Mouse (Mus musculus) forebrain, embryonic 15.5 days (tissue): ENCODE measurements at regions not wholly inside any gene's neighbourhood (a gene's known extent, or its start where the extent isn't known, plus 50 kb on each side); places are given as distances from the start of the nearest gene placed in this dataset.
"Not testable (repeated sequence)": the region's sequence is repeated elsewhere in the genome, so short reads cannot be mapped to it uniquely, and the experiment has no call there.

Experiments used
- ATAC-seq: fragments of 200-750 bp; cut with Nextera tagmentation; replicated peaks from 2 replicates; pipeline ENCODE4 v1.8.0; 2017; ENCODE audit warnings: mild to moderate bottlenecking, moderate TSS enrichment, moderate library complexity
- H3K27ac ChIP-seq: fragments of 300-500 bp; sonication (generic); replicated peaks from 2 replicates; pipeline ENCODE4 v1.5.1; 2015; ENCODE audit warnings: mild to moderate bottlenecking, inconsistent platforms
- H3K27me3 ChIP-seq: fragments of 300-500 bp; sonication (generic); 2 replicates; pipeline ENCODE4 v1.6.1; 2015; ENCODE audit warnings: inconsistent platforms
- H3K36me3 ChIP-seq: fragments of 300-500 bp; sonication (generic); 2 replicates; pipeline ENCODE4 v1.6.1; 2015; ENCODE audit warnings: mild to moderate bottlenecking, inconsistent platforms
- H3K4me1 ChIP-seq: fragments of 300-500 bp; sonication (generic); 2 replicates; pipeline ENCODE4 v1.6.1; 2015; ENCODE audit warnings: inconsistent platforms
- H3K4me2 ChIP-seq: fragments of 300-500 bp; sonication (generic); replicated peaks from 2 replicates; pipeline ENCODE4 v1.6.1; 2015; ENCODE audit warnings: mild to moderate bottlenecking, inconsistent platforms
- H3K4me3 ChIP-seq: fragments of 300-500 bp; sonication (generic); 2 replicates; pipeline ENCODE4 v1.5.1; 2015; ENCODE audit warnings: mild to moderate bottlenecking, inconsistent platforms
- H3K9ac ChIP-seq: fragments of 300-500 bp; sonication (generic); replicated peaks from 2 replicates; pipeline ENCODE4 v1.6.1; 2015; ENCODE audit warnings: mild to moderate bottlenecking, inconsistent platforms
- H3K9me3 ChIP-seq: fragments of 300-500 bp; sonication (generic); 2 replicates; pipeline ENCODE4 v1.6.1; 2016; ENCODE audit warnings: inconsistent platforms
- WGBS: fragments of 180-500 bp; shearing (Covaris S2); methylation state at CpG from one replicate; pipeline ENCODE4 v1.1.7; 2015; ENCODE audit warnings: mixed read lengths; 5-methylcytosine and 5-hydroxymethylcytosine counted together

GRCm38 (mm10) chr8:71789031-71789460 lies 63.5 kb upstream of the Fcho1 start:
- not testable (repeated sequence) for H3K36me3 ChIP-seq, H3K4me2 ChIP-seq, H3K27ac ChIP-seq, H3K27me3 ChIP-seq, H3K4me1 ChIP-seq, H3K9me3 ChIP-seq, H3K9ac ChIP-seq, H3K4me3 ChIP-seq
- WGBS, result 4% methylated on average over 5 of the region's 9 CpGs
- peak; percentile 38; the same call in 1 of the 2 replicates for ATAC-seq

DNA sequence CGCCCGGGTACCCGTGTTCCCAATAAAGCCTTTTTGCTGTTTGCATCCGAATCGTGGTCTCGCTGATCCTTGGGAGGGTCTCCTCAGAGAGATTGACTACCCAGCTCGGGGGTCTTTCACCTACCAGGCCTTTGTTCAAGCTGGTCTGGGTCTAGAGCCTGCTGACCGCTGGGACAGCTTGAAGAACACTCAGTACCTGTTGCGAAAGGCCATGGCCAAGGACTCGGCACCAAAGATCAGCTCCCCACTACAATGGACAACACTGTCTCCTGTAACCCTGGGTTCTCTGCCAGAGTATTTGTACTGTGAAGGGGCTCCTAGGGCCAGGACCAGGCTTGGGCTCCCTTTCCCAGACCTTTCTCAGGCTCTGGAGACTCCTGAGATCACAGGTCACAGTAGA lies 55.1 kb upstream of the Fcho1 start:
- H3K9me3 ChIP-seq, result not testable (repeated sequence)
- WGBS, result 92% methylated on average over 10 of the region's 10 CpGs

GRCm38 (mm10) chr8:71779824-71780223 lies 54.3 kb upstream of the Fcho1 start:
- H3K9me3 ChIP-seq, H3K27me3 ChIP-seq, H3K27ac ChIP-seq, H3K4me2 ChIP-seq, H3K4me1 ChIP-seq, ATAC-seq, H3K36me3 ChIP-seq, H3K4me3 ChIP-seq, H3K9ac ChIP-seq: not testable (repeated sequence)
- 79% methylated on average over 4 of the region's 4 CpGs for WGBS

More for the DNA sequence above, 55.1 kb upstream of the Fcho1 start:
- H3K4me1 ChIP-seq, H3K4me2 ChIP-seq, H3K27me3 ChIP-seq, ATAC-seq, H3K4me3 ChIP-seq, H3K36me3 ChIP-seq, H3K27ac ChIP-seq, H3K9ac ChIP-seq: not testable (repeated sequence)

DNA sequence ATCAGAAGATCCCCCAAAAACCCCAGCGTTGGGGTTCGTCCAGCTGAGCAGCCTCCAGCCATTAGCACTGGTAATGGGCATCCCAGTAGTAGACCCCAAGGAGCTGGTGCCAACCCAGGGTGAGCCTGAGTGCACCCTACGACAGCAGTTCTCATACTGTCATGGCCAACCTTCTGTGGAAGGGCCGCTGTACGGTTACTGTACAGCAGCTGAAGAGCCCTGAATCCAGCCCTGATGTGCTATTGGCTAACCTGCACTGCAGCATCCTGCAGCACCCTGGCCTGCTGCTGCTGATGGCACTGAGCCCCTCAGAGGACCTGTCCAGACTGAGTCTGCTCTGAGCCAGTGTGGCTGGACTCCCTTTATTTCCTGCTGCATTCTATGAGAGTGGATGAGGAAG lies 53.9 kb upstream of the Fcho1 start:
- H3K36me3 ChIP-seq, H3K9ac ChIP-seq, H3K9me3 ChIP-seq, H3K27me3 ChIP-seq, H3K4me1 ChIP-seq, ATAC-seq, H3K27ac ChIP-seq, H3K4me3 ChIP-seq, H3K4me2 ChIP-seq: not testable (repeated sequence)
- WGBS, result 96% methylated on average over 5 of the region's 5 CpGs

- no peaks in the 10 kb centered on the region for H3K27me3 ChIP-seq
- H3K4me2 ChIP-seq, result no peak overlapping the region
- 85% methylated on average over 10 of the region's 10 CpGs for WGBS
- ATAC-seq, result no peak
- H3K27ac ChIP-seq, result no peak overlapping the region
- no peaks in the 10 kb centered on the region for H3K36me3 ChIP-seq
- no peak overlapping the region for H3K4me3 ChIP-seq
- no peaks in the 10 kb centered on the region for H3K9me3 ChIP-seq
- no peaks in the 10 kb centered on the region for H3K4me1 ChIP-seq
- no peak overlapping the region for H3K9ac ChIP-seq
Measured at GRCm38 (mm10) chr8:71778916-71779315, 53.4 kb upstream of the Fcho1 start.
